Mouse (Mus musculus): ENCODE results near the gene Naa16. TPM values are rescaled to one million over a fixed set of nuclear protein-coding genes. Genes with fewer than 3 reads are reported as not detected.

The Naa16 gene
- polyA plus RNA-seq (2014; fragmentation: Illumina TruSeq; extraction: RNeasy Lipid Tissue Mini Kit (QIAGEN cat#74804); ENCODE audit: low read depth, low replicate concordance) = 45.3 TPM

GRCm38 (mm10) chr14:79390265-79390926 is at the start of gene Naa16:
TSS of gene Naa16 (minus strand) at chr14:79390778.

GRCm38 (mm10) chr14:79425979-79426729 is 35.6 kb upstream of the Naa16 start, which contains the start of gene Kbtbd7:
TSS of gene Kbtbd7 (plus strand) at chr14:79426511.

GRCm38 (mm10) chr14:79397321-79398122 is 6.9 kb upstream of the Naa16 start, which contains the start of gene Mtrf1:
TSS of gene Mtrf1 (plus strand) at chr14:79397772.

GRCm38 (mm10) chr14:79301466-79301875 is 89.1 kb downstream of the Naa16 start, which contains the start of gene Rgcc:
TSS of gene Rgcc (minus strand) at chr14:79301645.

Other genes with a start within 250 kb of the Naa16 start
- not detected for gene Zfp957, start 143.4 kb downstream of the Naa16 start, polyA plus RNA-seq (2014; fragmentation: Illumina TruSeq; extraction: RNeasy Lipid Tissue Mini Kit (QIAGEN cat#74804); ENCODE audit: low read depth, low replicate concordance)
- 10.0 TPM for gene Rgcc, start 89.1 kb downstream of the Naa16 start, polyA plus RNA-seq (2014; fragmentation: Illumina TruSeq; extraction: RNeasy Lipid Tissue Mini Kit (QIAGEN cat#74804); ENCODE audit: low read depth, low replicate concordance)
- 25.4 TPM for gene Mtrf1, start 7.0 kb upstream of the Naa16 start, polyA plus RNA-seq (2014; fragmentation: Illumina TruSeq; extraction: RNeasy Lipid Tissue Mini Kit (QIAGEN cat#74804); ENCODE audit: low read depth, low replicate concordance)
- gene Kbtbd7, start 35.7 kb upstream of the Naa16 start, polyA plus RNA-seq (2014; fragmentation: Illumina TruSeq; extraction: RNeasy Lipid Tissue Mini Kit (QIAGEN cat#74804); ENCODE audit: low read depth, low replicate concordance) = 41.4 TPM
- gene Kbtbd6, start 61.1 kb upstream of the Naa16 start, polyA plus RNA-seq (2014; fragmentation: Illumina TruSeq; extraction: RNeasy Lipid Tissue Mini Kit (QIAGEN cat#74804); ENCODE audit: low read depth, low replicate concordance) = 0.49 TPM
- 61.3 TPM for gene Elf1, start 90.4 kb upstream of the Naa16 start, polyA plus RNA-seq (2014; fragmentation: Illumina TruSeq; extraction: RNeasy Lipid Tissue Mini Kit (QIAGEN cat#74804); ENCODE audit: low read depth, low replicate concordance)
- gene Wbp4, start 90.7 kb upstream of the Naa16 start, polyA plus RNA-seq (2014; fragmentation: Illumina TruSeq; extraction: RNeasy Lipid Tissue Mini Kit (QIAGEN cat#74804); ENCODE audit: low read depth, low replicate concordance) = 42.6 TPM
- gene Sugt1, start 196.9 kb upstream of the Naa16 start, polyA plus RNA-seq (2014; fragmentation: Illumina TruSeq; extraction: RNeasy Lipid Tissue Mini Kit (QIAGEN cat#74804); ENCODE audit: low read depth, low replicate concordance) = 229 TPM